Mouse (Mus musculus): ENCODE data around the gene C1qtnf4. TPM values are rescaled to one million over a fixed set of nuclear protein-coding genes. Genes with fewer than 3 reads are reported as not detected.

C1qtnf4 gene
- total RNA-seq (2021), result 1 to 10 TPM in 1 of 2 experiments, under 1 TPM in 1; 0.56 to 1.1 TPM
- long read RNA-seq, experiment 1, partial matches to known transcripts, result 0 of 2 reads
- long read RNA-seq, experiment 1, other reads (novel, unspliced or antisense), result 2 of 2 reads
- long read RNA-seq, experiment 2, partial matches to known transcripts, result 4 of 4 reads
- long read RNA-seq, experiment 2, other reads (novel, unspliced or antisense), result 0 of 4 reads

GRCm38 (mm10) chr2:90885218-90886041 lies at the start of gene C1qtnf4:
Gene C1qtnf4, plus strand, starts transcription at chr2:90885860.
- DNase-seq, result peak in 1 of 2 experiments; percentile 35

GRCm38 (mm10) chr2:90838621-90839020 lies 47.0 kb upstream of the C1qtnf4 start:
- DNase-seq, result no peak

- no peak for DNase-seq
These were observed 42.0 kb upstream of the C1qtnf4 start for GRCm38 (mm10) chr2:90843666-90844065.

- no peak for DNase-seq
These were observed 41.4 kb upstream of the C1qtnf4 start for GRCm38 (mm10) chr2:90844262-90844661.

- DNase-seq, result no peak
These were observed 40.4 kb upstream of the C1qtnf4 start for GRCm38 (mm10) chr2:90845234-90845633.

GRCm38 (mm10) chr2:90846171-90846570 lies 39.5 kb upstream of the C1qtnf4 start:
- peak; percentile 12 to 39 for DNase-seq

- DNase-seq, result peak in 1 of 2 experiments; percentile 11
These were observed 39.1 kb upstream of the C1qtnf4 start for GRCm38 (mm10) chr2:90846597-90846954.

- DNase-seq, result peak; percentile 99 to 100
These were observed 38.5 kb upstream of the C1qtnf4 start, which contains the start of gene Mtch2 for GRCm38 (mm10) chr2:90846955-90847680. Gene Mtch2, plus strand, starts transcription at chr2:90847155.

GRCm38 (mm10) chr2:90847681-90848050 lies 38.0 kb upstream of the C1qtnf4 start:
- no peak for DNase-seq

GRCm38 (mm10) chr2:90848331-90848730 lies 37.3 kb upstream of the C1qtnf4 start:
- no peak for DNase-seq

- no peak for DNase-seq
These were observed 35.3 kb upstream of the C1qtnf4 start for GRCm38 (mm10) chr2:90850401-90850800.

GRCm38 (mm10) chr2:90861486-90861885 lies 24.2 kb upstream of the C1qtnf4 start:
- no peak for DNase-seq

- DNase-seq, result no peak
These were observed 21.5 kb upstream of the C1qtnf4 start for GRCm38 (mm10) chr2:90864184-90864583.

- peak; percentile 84 to 91 for DNase-seq
These were observed 19.1 kb upstream of the C1qtnf4 start for GRCm38 (mm10) chr2:90866524-90866923.

GRCm38 (mm10) chr2:90870136-90870601 lies 15.5 kb upstream of the C1qtnf4 start:
- no peak for DNase-seq

GRCm38 (mm10) chr2:90871180-90871961 lies 14.3 kb upstream of the C1qtnf4 start:
- peak in 1 of 2 experiments; percentile 19 for DNase-seq

- DNase-seq, result no peak
These were observed 11.6 kb upstream of the C1qtnf4 start for GRCm38 (mm10) chr2:90874025-90874424.

GRCm38 (mm10) chr2:90875239-90875638 lies 10.4 kb upstream of the C1qtnf4 start:
- DNase-seq, result no peak

GRCm38 (mm10) chr2:90877584-90878259 lies 7.9 kb upstream of the C1qtnf4 start:
- no peak for DNase-seq

- no peak for DNase-seq
These were observed 6.2 kb upstream of the C1qtnf4 start for GRCm38 (mm10) chr2:90879419-90879818.

- DNase-seq, result no peak
These were observed 5.4 kb upstream of the C1qtnf4 start for GRCm38 (mm10) chr2:90880144-90880785.
